Mouse (Mus musculus) lung, adult 18-20 months (tissue): ENCODE measurements around the gene Axin1.
A peak's percentile ranks its signal among the peaks of the same experiment; 100 is the strongest.
"Not testable (repeated sequence)": the region's sequence is repeated elsewhere in the genome, so short reads cannot be mapped to it uniquely, and the experiment has no call there.

ENCODE experiments used
- DNase-seq, 2 experiments: peaks; one replicate each; pipeline ENCODE4 v3.0.0; 2022; ENCODE audit warnings: mixed read lengths in 2 of 2

Gene Axin1

DNA sequence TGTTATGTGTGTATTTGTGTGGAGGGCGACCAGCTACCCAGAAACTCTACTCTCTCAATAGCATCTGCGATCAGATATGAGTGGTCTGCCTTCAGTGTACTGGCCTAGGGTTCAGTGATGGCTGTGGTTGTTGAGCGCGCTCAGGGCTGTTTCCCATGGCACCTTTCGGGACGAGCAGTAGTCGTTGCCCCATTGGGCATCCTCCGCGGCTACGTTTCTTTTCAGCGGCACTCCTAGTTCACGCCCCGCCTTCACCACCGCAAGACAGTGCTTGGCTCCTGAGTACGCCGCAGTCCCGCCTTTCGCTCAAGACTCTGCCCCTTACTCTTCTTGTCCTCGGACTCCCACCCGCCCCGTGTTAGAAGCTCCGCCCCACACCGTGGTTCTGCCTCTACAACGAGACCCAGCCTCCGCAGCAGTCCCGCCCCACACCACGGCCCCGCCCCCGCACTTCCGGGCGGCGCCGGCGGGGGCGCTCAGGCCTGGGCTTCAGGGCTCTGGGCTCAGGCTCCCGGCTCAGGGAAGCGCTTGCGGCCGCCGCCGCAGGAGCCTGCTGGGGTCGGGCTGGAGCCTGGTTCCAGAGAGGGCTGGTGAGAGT, at the start of gene Axin1:
TSS of gene Axin1 (plus strand) at position 450 of the 598 bp plus-strand sequence.
- peak; percentile 96 to 97 for DNase-seq

DNA sequence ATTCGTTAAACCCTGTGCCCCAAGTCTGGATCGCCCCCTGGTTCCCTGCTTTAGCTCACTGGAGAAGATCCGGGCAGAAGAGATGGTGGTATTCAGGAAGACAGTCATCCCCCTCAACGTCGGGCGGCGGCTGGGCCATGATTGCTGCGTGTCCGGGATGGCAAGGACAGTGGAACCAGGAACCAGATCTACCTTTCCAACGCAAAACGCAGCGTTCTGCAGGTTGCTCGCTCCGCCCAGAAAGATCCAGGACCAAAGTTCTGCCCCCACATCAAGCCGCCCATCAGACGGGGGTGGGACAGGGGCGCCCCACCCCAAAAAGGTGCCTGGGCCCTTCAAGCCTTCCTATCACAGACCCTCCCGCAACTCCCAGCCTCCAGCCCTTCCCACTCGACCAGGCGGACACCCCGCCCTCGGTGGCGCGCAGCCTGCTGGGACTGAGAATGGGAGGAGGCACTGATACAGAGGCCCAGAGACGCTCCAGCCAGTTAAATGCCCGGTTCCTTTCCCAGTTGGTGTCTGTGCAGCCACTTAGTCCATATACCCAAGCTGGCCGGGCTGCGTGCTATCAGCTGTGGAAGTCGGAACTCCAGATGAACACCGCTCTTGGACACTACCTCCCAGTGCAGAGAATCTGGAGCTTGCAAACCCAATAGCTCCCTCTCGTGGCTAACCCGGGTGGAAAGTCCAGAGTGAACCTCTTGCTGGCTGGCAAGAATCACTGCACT, 48.4 kb upstream of the Axin1 start, which contains the start of gene Decr2:
TSS of gene Decr2 (minus strand) at position 433 of the 728 bp plus-strand sequence.
- DNase-seq, result peak; percentile 92 to 94

GRCm38 (mm10) chr17:26094531-26095110, 43.9 kb upstream of the Axin1 start:
- DNase-seq, result no peak

DNA sequence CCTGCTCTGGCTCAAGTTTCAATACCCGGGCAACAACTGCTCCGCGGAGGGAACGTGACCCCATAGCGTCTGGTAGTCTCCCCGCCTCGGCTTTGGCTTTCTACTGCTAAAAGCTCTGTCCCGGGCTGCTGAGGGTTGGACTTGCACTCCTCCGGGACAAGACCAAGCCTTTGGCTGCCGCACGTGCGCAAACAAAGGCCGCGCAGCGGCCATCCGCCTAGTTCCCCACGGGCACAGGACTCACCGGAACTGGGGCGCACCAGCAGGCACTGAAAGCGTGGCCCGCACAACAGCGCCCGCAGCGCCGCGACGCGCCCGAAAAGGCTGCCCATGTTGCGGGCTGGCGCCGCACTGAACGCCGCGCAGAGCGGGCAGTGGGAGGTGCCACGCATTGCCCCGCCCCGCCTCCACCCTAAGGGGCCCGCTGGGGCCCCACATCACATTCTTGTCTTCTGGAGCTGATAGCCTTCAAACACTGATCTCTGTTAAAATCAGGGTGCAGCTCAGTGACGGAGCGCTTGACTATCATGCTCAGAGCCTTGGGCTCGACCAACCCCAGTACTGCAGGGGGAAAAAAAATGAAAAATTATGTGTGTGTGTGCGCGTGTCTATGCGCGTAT, 43.3 kb upstream of the Axin1 start, which contains the start of gene Nme4:
TSS of gene Nme4 (minus strand) at position 482 of the 620 bp plus-strand sequence.
- DNase-seq, result peak in 1 of 2 experiments; percentile 26

GRCm38 (mm10) chr17:26098461-26098860, 40.0 kb upstream of the Axin1 start:
- no peak for DNase-seq

DNA sequence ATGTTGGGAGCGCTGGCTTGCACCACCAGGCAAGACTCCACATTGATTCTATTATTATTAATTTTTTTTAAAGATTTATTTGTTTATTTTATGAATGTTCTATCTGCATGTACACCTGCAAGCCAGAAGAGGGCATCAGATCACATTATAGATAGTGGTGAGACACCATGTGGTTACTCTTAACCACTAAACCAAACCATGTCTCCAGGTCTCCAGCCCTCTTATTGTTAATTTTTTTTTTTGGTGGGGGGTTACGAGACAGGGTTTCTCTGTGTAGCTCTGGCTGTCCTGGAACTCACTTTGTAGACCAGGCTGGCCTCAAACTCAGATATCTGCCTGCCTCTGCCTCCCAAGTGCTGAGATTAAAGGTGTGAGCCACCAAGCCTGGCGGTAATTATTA, 39.2 kb upstream of the Axin1 start:
- DNase-seq, result not testable (repeated sequence)

DNA sequence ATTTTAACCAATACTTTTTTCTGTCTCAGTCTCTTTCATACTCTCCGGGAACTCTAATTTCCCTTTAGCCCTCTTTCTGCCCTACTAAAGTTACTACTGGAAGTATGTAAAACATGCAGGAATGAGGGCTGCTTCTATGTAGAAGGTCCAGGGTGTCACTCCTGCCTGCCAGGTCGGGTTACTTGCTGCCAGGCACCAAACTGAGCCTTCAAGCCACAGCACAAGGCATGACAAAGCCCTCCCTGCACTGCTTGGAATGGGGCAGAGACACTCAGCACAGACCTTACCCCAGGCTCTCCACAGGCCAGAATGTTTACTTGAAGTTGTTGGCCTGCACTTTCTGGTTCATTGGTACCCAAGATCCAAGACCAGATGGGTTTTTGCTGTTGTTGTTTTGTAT, 38.3 kb upstream of the Axin1 start:
- no peak for DNase-seq

DNA sequence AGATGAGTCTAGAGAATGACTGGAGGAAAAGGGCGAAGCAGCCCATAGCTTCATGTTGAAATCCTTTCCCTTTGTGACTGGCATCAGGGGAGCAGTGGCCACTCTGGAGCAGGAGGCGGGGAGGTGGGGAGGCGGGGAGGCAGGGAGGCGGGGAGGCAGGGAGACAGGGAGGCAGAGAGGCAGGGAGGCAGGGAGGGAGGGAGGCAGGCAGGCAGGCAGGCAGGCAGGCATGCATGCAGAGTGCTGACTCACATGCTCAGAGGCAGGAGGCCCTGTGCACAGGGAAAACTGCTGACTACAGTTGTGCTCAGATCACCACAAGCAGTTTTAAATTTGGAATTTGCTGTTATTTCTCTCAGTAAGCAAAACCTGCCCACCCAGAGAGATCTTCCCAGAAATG, 37.0 kb upstream of the Axin1 start:
- no peak for DNase-seq

- no peak for DNase-seq
Observed at GRCm38 (mm10) chr17:26105619-26106018, 32.9 kb upstream of the Axin1 start.

DNA sequence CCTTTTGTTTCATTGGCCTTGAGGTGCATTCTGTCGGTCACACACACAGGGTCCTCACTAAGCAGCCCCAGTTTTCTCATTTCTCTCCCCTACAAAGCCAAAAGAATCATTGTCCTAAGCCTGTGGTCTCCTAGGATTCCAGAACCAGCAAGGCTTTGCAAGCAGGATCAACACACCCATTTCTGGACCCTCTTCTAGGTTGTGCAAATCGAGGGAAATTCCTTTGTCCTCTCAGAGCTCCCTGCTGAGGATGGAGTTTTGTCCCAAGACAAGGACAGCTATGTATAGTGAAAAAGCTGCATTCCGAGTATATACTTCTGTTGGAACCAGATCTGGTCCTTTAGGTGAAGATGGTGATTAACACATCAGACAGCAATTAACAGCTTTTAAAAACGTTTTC, 28.3 kb upstream of the Axin1 start:
- no peak for DNase-seq

GRCm38 (mm10) chr17:26111024-26111423, 27.5 kb upstream of the Axin1 start:
- DNase-seq, result no peak

GRCm38 (mm10) chr17:26111722-26112121, 26.8 kb upstream of the Axin1 start:
- no peak for DNase-seq

DNA sequence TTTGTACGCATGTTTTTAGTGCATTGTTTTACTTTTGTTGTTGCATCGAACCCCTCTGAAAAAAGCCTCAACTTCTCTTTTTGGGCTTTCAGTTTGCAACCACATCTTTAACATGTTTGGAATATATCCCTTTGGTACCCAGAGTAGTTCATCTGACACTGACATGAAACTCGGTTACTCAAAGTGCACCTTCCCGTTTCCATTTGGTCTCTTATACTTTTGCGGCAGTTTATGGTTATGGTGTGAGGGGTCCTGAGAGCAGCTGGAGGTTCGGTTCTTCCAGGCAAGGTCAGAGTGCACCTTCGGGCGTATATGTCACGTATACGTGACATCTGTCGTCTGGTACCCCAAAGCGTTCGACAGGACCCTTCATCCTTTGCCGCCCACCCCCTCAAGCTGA, 25.7 kb upstream of the Axin1 start:
- no peak for DNase-seq

GRCm38 (mm10) chr17:26113181-26113948, 25.1 kb upstream of the Axin1 start, which contains the start of gene Tmem8:
TSS of gene Tmem8 (plus strand) at chr17:26113299.
- peak; percentile 81 to 86 for DNase-seq

DNA sequence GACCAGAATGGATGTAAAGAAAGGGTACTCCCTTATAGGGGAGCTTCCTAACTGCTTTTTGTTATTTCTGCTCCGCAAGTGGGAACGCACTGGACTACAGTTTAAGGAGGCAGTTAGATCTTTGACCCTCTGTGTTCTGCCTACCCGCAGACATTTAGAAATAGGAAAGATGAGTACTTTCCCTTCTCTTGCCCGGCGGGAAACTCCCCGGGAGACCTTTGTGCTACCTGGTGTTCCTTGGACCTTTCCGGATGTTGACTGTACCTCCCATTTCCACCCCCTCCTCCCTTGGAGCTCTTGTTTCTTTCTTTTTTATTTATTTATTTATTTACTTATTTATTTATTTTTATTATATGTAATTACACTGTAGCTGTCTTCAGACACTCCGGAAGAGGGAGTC, 24.4 kb upstream of the Axin1 start:
- DNase-seq, result no peak

GRCm38 (mm10) chr17:26114461-26114860, 24.0 kb upstream of the Axin1 start:
- not testable (repeated sequence) for DNase-seq

- peak; percentile 67 to 75 for DNase-seq
Observed at GRCm38 (mm10) chr17:26115205-26115898, 23.1 kb upstream of the Axin1 start.

DNA sequence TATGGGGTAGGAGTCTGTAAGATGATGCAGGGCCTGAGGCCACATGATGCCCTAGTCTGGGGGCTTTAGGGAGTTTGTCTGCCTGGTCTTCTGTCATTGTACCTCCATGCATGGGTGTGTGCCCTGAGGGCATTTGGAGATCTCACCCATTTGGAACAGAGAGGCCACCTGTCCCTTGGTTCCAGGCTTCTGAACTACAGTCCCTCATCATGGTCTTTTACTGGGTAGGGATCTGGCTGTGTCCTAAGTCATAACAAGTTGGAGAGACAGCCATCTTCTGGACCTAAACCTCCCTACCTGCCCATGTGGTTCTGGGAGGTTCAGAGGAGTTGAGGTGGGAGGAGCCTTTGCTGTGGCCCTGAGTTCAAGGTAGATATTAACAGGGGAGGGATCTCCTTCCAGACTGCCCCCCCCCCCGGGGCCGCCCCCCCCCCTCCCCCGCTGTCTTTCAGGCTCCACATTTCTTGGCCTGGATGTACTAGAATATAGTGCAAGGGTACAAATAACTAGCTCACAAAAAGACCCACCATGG, 22.5 kb upstream of the Axin1 start:
- DNase-seq, result no peak

- no peak for DNase-seq
Observed at GRCm38 (mm10) chr17:26116503-26117258, 21.8 kb upstream of the Axin1 start.

GRCm38 (mm10) chr17:26119766-26120710, 18.4 kb upstream of the Axin1 start:
- DNase-seq, result peak; percentile 34 to 46
